Mouse (Mus musculus) layer of hippocampus, adult 11-12 months (tissue): ENCODE data around the gene Rfpl4.
A peak's percentile ranks its signal among the peaks of the same experiment; 100 is the strongest.
"Not testable (repeated sequence)": the region's sequence is repeated elsewhere in the genome, so short reads cannot be mapped to it uniquely, and the experiment has no call there.

ENCODE experiments used
- DNase-seq: peaks from one replicate; pipeline ENCODE4 v3.0.0; 2022; ENCODE audit warnings: low spot score

Gene Rfpl4

DNA sequence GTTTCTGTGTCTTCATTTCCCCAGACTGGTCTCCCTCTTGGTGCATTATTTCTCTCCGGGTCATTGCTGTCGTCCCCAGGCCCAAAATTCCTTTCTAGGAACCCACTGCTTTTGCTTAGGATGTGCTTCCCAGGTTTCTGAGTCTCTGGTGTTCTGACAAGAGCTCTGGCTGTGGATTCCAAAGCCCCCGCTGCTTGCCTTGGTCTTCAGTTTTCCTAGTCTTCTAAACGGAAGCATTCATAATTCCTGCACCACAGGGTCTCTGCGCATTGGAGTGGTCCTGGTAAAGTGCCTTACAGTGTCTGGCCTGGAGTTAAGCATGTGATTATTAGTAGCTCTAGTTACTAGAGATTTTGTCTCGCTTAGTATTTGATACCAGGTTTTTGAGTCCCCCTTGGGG lies 35.9 kb downstream of the Rfpl4 start:
- DNase-seq: no peak

DNA sequence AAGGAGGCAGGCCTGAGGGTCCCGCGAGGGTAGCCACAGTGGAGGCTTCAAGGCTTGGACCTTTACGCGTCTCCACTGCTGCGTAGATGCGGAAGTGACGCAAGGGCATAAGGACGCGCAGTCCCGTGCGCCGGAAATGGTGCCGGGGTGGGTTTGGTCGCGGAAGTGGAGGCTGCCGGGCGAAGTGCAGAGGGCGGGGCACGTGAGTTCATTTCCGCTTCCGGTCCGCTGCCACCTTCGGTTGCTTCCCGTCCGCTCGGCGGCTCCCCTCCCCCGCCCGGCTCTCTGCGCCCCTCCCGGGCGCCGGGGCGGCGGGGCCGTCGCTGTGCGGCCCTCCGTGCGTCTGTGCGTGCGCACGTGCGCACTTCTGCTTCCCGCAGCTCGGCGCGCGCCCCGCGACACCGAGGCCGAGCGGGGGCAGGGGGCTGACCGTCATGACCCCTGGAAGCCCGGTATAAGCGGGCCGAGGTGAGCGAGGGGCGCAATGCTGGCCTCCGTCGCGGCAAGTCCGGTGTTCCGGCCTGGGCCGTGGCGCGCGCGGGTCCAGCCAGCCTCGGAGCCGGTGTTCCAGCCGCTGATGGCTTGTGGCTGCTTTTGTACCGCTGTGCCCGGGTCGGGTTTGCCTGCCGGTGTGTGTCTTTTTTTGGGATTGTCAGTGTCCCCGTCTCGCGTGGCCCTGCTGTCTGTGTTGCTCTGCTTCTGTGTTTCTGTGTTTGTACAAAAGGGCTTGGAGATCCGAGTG lies 36.6 kb downstream of the Rfpl4 start, which contains the start of gene Epn1:
Gene Epn1 (plus strand): TSS at position 226 of the 742 bp plus-strand sequence.
- DNase-seq: peak; percentile 97

DNA sequence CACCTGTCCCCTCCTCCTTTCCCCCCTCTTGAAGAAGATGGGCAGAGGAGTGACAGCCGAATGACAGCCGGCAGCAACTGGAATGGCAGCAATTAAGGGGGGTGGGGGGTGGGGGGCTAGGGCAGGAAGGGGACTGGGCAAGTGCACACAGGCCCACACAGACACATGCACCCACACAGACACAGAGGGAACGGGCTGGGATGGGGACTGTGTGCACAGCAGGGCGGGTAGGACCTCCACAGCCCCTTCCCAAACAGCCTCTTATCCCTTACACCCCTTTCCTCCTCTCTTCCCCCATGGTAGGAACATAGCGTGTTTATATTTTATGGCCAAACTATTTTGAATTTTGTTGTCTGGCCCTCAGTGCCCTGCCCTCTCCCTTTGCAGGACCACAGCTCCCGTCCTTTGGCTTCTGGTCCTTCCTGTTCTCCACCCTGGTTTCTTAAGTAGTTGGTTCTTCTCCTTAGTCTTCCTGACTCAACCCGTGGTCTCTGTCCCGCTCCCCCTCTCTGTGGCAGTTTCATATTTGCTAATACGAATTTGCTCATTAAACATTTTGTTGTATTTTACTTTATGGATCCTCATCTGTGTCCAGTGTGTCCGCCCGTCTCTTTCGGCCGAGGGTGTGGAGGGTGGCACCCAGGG lies 37.3 kb downstream of the Rfpl4 start:
- not testable (repeated sequence) for DNase-seq

DNA sequence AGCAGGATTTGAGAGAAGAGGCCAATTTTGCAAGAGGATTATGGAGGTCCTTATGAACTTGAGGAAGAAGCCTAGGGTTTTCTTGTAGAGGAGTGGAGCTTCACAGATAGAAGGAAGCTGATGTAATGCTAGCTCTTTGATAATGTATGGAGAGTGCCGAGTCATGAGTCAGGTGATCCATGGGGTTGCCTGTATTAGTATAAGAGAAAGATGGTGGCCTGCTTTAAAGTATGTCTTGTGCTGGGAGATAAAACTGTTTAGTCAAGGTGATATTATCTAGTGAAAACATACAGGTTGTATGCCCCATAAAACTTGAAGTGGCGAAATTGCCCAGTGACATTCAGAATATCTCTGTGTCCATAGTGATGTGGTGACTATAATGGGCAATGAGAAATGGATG lies 39.8 kb downstream of the Rfpl4 start:
- DNase-seq: no peak

DNA sequence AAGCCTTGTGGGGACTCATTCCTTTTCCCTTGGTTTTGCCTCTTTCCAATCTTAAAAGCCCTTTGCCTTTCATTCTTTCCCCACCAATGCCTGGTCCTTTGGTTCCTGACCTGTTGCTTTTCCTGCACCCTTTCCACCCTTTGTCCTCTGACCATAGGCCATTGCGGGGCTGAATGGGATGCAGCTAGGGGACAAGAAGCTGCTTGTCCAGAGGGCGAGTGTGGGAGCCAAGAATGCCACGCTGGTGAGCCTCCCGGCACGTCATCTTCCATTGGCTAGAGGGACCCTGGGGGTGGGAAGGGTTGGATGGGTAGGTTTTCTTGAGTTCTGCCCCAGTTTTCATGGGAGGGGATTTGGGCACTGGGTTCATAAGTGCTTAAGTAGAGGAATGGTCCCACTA lies 41.8 kb downstream of the Rfpl4 start:
- no peak for DNase-seq

DNA sequence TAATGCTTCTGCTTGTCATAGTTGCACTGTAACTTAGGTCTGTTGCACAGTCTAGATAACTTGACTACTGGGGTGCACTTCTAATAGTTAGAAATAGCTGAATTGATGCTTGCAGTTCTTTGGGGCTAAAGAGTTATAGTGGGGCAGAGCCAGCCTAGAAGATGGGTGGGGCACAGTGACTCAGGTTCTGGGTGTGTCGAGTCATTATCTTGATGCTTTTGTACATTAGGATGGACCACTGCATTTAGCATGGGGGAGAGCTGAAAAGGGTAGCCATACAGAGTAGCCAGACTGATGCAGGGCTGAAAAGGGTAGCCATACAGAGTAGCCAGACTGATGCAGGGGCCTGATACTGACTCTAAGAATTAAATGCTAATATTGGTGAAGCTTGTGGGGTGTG lies 43.2 kb downstream of the Rfpl4 start:
- no peak for DNase-seq

DNA sequence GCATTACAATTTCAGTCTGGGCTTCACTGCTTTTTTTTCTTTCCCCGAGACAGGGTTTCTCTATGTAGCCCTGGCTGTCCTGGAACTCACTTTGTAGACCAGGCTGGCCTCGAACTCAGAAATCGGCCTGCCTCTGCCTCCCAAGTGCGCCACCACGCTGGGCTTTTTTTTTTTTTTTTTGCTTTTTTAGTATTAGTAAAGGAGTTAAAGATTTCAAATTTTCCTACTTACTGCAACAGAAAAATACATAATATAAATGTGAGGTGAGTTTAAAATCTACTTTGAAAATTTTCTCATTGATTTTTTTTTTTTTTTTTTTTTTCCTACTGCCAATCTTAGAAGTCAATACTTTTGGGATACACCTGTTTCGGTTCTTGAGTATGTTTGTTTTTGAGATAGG lies 51.9 kb downstream of the Rfpl4 start:
- no peak for DNase-seq

DNA sequence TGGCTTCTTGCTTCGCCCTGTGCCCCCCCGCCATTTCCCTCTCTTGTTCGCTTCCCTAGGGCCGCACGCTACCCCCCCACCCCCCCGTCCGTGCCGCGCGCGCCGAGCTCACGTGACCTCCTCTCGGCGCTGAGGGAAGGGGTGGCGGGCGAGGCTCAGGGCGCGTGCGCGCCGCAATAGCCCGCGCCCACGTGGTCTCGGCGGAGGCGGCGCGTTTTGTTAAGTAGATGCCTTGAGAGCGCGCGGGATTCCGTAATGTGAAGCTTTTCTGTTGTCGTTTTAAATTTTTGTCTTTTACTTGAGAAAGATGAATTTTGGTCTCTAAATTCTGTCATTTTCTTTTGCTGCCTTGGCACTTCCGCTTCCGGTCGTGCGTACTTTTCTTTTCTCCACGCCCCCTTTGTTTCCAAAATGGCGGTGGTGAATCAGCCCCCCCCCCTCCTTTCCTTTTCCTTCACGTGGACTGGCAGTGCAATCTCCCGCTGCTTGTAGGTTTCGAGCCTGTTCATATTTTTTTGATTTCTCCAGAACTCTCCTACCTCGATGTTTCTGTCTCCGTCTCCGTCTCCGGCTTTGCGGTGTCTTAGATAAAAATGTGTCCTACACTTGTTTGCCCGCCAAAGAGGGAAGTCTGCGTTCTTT lies 54.3 kb downstream of the Rfpl4 start:
- DNase-seq: no peak

DNA sequence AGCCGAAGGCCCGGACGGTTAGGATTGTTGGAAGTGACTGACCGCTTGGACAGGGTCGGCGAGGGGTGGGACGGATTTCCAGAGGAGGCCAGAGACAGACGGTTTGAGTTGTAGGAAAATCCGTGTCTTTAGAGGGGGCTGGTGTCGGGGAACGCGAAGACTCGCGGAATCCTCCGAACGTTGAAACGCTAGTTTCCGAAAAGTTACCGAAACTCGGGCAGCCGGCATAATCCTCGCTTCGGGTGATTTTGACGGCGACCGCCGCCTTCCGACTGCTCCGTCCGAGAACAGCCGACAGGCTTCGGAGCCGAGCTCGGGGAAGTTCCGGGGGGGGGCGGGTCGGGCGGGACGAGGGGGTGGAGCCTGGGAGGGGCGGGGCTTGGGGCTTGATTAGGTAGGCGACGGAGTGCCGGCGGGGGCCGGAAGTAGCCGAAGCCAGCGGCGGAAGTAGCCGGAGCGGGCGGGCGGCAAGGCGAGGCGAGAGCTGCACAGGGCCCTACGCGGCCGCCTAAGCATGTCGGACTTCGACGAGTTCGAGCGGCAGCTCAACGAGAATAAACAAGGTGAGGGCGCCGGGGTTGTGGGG lies 54.9 kb downstream of the Rfpl4 start, which contains the start of gene U2af2:
Gene U2af2 (plus strand): TSS at position 370 of the 586 bp plus-strand sequence.
- peak; percentile 93 for DNase-seq

DNA sequence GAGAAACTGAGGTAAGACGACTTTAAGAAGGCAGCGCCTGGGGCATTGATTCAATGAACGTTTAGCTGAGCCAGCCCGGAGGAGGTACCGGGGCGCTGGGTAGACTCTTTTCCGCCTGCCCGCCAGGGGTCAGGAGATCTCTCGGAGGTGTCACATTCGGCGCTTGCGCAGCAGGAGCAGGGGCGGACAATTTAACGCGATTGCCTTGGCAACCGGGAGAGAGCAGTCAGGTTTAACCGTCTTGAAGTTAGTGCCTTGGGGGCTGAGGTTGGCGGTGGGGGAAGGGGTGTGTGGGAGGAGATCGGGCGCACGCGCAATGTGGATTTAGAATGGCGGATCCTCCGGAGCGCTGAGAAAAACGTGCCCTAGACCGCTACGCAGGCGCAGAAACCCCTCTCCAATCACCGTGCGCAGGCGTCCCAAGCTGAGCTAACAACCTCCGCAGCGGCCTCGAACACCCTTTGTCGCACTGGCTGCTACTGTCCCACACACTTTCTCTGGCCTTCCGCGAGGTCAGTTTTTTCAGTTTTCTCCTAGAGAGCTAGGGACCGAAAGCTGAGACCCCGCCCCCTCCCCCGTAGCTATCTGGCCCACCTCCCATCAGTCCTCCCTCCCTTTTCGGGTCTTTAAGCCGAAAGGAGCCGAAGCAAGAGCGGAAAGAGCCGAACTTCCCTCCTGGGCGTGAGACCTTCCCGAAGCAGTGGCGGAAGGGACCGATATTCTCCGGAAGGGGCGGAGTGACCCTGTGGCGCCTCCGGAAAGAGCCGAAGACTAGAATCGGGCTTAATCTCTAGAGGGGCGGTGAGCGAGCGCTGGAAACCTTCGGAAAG lies 55.6 kb downstream of the Rfpl4 start:
- peak; percentile 99 for DNase-seq

DNA sequence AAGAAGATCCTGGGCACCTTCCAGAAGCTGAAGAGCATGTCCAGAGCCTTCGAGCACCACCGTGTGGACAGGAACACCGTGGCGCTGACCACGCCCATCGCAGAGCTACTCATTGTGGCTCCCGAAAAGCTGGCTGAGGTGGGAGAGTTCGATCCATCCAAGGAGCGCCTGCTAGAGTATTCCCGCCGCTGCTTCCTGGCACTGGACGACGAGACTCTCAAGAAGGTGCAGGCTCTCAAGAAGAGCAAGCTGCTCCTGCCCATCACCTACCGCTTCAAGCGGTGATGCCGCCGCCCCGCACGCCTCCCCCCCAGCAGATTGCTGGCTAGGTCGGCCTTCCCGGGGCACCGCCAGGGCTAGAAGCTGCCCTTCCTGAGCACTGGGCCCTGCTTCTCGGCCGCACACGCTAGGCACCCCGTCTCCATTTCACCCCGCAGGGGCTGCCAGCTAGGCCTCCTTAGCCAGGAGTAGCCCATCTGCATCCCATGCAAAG lies 56.5 kb downstream of the Rfpl4 start:
- peak; percentile 84 for DNase-seq
